Mouse (Mus musculus): Measurements from ENCODE around the gene Mast3.

The Mast3 gene

DNA sequence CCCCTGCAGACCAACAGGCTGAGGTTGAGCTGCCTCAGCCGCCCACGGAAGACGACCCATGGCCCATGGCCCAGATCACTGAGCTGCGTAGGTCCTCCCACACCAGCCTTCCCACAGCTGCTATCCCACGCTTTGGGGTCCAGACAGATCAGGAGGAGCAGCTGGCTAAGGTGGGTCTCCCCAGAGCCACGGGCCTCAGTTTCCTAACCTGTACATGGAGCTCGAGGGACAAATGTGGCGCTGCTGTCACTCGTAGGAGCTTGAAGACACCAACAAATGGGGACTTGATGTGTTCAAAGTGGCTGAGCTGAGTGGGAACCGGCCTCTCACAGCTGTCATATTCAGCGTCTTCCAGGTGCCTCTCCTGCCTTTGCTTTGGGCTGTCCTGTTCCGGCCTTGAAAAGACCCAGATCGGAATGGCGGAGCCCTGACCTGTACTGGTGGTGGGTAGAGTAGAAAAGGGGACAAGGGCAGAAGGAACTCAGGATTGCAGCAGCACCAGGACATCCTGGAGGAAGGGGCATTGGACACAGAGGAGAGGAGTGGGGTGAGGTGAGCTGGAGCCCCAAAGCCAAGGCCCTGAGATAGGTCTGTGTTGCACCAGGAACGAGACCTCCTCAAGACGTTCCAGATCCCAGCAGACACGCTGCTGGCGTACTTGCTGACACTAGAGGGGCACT is 57.5 kb downstream of the Mast3 start:
- in situ Hi-C loops (cut with MboI, MseI) = no loop called here

DNA sequence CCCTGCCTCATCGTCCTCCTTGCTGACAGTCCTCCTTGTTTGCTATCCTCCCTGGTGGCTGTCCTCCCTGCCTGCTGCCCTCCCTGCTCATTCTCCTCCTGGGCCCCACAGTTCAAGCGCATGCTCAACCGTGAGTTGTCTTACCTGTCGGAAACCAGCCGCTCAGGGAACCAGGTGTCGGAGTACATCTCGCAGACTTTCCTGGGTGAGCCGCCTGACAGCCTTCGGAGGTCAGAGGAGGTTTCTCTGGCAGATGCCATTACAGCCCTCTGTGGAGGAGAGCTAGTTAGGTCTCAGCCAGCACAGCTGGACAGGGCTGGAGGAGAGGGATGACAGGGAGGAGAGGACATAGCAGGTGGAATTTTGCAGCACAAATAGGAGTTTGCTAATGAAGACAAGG is 58.2 kb downstream of the Mast3 start:
- in situ Hi-C loops (cut with MboI, MseI) = no loop called here

DNA sequence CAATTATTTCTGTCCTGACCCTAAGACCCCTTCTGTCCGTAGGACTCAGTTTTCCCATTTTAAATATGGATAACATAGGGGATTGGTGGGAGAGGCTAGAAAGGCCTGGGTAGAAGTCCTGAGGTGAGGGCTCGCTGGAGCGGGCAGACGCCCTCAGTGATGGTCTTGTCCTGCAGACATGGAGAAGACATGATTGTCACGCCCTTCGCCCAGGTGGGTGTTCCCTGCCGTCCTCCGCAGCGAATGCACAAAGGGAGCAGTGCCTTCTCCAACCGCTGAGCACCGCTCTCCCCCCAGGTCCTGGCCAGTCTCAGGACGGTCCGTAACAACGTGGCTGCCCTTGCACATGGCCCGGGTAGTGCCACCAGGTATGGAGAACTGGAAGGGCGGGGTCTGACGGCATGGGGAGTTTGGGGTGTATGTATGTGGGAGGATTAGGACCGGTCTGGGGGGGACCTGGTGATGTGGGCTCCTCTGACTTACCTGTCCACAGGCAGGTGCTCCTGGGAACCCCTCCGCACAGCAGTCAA is 59.1 kb downstream of the Mast3 start:
- in situ Hi-C loops (cut with MboI, MseI) = no loop called here

DNA sequence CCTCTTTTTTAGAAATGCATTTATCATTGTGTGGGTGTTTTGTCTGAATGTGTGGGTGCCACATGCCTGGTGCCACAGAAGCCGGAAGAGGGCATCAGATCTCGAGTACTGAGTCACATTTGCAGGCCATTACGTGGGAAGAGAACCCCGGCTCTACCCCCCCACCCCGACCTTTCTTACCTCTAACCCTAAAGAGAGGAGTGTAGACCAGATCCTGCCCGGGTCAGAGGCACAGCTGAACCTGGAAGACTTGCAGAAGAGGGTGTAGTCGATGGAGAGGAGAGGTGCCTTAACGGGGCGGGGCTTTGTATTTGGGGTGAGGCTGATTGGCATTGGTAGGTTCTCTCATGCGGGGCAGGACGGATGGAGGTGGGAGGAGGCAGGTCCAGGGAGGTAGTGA is 60.0 kb downstream of the Mast3 start:
- in situ Hi-C loops (cut with MboI, MseI) = no loop called here

DNA sequence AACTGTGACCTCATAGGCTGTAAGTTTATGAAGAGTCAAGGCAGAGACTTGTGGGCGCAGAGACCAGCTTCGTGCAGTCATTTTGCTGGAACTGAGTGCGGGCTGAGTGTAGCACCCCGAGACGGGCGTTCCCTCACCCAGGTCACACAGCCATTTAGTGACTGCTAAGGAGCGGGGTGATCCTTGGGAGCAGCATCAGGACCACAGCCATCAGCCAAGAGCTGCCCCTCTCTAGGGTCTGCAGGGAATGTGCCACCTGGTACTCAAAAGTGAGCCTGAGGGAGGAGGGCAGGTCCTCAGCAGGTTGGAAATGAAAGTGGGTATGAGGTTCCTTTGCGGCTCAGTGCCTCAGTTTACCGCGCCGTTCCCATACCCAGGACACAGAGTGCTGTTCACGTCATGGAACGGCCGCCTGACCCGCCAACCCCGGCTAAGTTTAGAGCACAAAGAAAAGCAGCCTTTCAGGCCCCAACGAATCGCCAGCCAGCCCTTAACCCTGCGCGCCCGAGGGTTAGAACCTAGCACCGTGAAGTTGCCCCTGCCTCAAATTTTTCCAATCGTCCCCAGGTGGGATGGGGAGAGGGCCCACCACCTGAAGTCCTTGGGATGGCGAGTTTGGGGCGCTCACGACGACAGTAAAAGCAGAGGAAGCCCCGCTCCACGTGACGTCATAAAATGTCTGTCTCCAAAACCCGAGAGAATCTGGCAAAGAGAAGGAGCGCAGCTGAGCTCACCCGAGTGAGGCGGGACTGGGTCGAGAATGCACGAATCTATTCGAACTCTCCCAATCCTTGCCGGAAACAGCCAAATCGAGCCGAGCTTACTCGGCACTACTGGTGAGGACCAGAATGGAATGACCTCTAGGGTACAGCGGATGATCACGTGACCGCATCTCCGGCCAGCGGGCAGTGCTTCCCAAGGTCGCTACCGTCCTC is 60.9 kb downstream of the Mast3 start:
- in situ Hi-C loops (cut with MboI, MseI) = no loop called here

DNA sequence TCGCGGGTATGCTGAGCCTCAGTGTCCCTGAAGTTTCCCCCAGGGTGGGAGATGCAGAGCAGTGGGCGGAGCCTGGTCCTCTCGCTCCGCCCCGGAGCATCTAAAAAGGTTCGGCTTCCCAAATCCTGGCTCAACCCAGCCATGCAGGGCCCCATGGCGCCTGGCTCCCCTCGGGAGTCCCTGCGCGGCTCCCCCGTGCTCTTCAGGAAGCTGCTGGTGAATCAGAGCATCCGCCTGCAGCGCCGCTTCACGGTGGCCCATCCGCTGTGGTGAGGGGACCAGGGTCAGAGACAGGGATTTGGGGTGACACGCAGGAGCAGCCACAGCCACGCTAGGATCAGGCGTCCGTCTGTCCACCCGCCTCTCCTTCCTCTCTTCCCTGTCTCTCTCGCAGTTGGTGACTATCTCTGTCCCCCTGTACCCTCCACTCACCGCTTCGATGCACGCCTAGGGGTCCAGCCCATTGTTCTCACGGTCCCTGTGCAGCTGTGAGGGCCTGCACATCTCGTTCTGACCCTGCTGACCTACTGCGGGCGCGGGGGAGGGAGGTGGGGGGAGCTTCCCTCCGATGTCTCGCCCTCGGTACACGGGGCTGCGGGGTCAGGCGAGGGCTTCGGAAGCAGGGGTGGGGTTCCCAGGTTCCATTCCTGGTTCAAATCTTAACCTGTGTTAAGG is 61.7 kb downstream of the Mast3 start:
- in situ Hi-C loops (cut with MboI, MseI) = no loop called here

DNA sequence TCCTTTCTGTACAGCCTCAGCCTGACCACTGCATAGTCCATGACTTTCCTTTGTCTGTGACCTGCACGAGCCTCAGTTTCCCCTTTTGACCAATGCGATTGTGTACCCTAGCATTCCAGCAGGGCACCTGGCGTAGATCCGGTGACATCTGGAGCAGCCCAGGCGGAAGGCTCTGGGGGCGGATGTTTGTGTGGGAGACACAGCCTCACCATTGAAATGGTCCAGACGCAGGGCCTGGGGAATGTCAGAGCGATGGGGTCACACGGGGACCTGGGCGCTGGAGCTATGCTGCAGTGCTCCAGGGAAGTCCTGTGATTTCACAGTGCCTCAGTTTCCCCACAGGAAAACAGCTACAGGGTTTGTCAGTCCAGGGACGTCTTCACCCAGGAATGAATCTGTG is 62.7 kb downstream of the Mast3 start:
- in situ Hi-C loops (cut with MboI, MseI) = no loop called here

DNA sequence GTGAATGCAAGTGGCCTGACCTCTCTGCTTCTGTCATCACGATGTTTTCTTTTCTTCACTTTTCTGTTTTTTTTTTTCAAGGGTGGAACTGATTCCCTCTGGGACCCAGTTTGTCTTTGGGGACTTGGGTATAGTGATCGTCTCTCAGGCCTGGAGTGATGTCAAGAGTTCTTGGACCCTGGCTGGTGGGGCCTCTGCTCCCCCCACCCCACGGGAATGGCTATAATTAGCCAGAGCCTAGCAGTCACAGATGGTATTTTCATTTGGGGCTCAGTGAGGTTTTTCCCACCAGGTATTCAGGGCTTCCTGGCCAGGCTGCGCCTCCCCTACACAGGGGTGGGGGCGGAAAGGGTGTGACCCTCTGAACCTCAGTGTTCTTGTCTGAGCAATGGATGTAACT is 63.2 kb downstream of the Mast3 start:
- in situ Hi-C loops (cut with MboI, MseI) = no loop called here

DNA sequence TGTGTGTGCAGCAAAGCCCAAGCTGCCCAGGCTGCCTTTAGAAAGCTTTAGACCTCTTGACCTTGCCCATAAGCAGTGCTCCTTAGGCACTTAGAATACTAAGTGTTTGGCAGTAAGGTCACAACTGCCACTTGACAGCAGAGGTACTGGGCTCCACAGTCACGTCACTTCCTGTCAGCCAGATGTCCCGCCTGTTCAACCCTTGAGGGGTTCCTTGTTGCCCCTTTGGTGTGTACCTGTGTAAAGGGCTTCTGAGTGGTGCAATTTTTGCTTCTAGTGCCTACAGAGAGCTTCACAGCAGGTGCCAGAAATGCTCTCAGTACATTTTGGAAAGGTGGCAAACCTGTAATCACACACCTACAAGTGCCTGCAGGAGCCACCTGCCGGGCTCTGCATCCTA is 66.6 kb downstream of the Mast3 start:
- in situ Hi-C loops (cut with MboI, MseI) = loop anchor here (10.0 kb wide), 1 partner anchor 227 kb away; no protein-coding TSS in a partner anchor

DNA sequence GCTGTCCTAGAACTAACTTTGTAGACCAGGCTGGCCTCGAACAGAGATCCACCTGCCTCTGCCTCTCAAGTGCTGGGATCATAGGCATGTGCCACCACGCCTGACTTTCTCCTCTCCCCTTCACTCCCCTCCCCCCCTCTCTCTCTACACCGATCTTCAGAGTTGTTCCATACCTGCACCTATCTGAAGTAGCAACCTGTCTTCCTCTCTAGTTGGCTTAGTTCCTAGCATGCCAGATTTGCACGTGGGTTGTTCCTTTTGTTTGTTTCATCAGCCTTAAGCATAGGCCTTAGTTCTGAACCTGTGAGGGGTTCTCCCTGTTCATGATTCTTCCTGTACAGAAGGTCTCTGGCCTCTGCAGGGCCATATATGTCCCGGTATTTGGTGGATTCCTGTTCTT is 67.1 kb downstream of the Mast3 start:
- in situ Hi-C loops (cut with MboI, MseI) = loop anchor here (10.0 kb wide), 1 partner anchor 227 kb away; no protein-coding TSS in a partner anchor

DNA sequence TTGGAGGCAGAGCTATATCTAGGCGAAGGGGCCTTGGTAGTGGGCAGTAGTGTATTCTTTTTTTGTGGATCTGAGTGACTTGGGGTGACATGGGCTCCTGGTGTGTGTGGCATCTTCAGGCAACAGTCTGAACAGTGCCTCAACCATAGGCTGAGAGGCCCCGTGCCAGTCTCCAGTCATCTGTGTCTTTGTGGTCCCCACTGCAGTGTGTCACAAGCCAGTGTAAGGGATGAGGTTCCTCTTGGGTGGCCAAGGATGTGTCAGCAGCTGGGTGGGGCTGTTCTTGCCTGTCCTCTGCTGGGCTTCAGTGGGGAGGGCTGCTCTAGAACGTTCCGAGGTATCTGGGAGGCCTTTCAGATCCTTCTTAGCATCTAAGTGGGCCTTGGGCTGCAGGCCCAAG is 73.9 kb downstream of the Mast3 start:
- in situ Hi-C loops (cut with MboI, MseI) = loop anchor here (10.0 kb wide), 1 partner anchor 234 kb away; no protein-coding TSS in a partner anchor

DNA sequence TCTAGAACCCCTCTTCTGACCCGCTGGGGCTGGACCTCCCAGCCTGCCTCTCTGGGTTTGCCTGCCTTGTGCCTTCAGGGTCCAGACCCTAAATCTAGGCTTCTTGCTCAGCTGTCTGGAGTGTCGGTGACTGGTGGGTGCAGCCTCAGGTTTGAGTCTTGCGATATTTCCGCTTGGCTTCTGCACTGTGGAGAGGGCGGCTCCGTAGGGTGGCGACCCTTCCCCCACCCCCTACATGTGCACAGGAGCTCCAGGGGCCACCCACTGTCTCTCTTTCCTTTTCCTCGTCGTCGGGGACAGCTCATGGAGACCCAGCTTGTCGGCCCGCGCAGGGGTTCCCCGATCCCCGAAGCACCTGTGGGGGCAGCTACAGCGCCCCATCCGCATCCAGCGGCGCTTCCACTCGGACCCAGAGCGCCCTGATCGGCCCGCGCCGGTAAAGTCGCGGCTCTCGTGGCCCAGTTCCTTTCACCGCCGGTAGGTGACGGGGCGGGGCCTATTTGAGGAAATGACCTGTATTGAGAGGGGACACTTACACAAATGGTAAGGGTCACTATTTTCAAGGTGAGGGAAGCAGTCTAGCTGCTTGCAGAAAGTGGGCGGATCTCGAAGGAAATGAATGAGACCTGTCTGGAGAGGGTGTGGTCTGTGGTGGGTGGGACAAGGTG is 74.9 kb downstream of the Mast3 start:
- in situ Hi-C loops (cut with MboI, MseI) = loop anchor here (10.0 kb wide), 1 partner anchor 235 kb away; no protein-coding TSS in a partner anchor

Data from T-helper 1 cell (primary cell).